Mouse (Mus musculus): ENCODE measurements around the gene Nckap5l. TPM values are rescaled to one million over a fixed set of nuclear protein-coding genes. Genes with fewer than 3 reads are reported as not detected.

Gene Nckap5l
- total RNA-seq, 2 experiments from 2014 or later = 2.3 to 2.7 TPM

- TF ChIP-seq CTCF (IDR thresholded peaks at IDR 0.05) = no peak
- H3K4me3 ChIP-seq = no peak overlapping the region
- H3K27ac ChIP-seq = no peak overlapping the region
- DNase-seq = no peak
- intact Hi-C loops (cut with DNase I) = no loop called here
These were observed 81.3 kb downstream of the Nckap5l start for GRCm38 (mm10) chr15:99376240-99376639.

GRCm38 (mm10) chr15:99375581-99375980, 82.0 kb downstream of the Nckap5l start:
- no peak overlapping the region for H3K4me3 ChIP-seq
- intact Hi-C loops (cut with DNase I) = no loop called here
- DNase-seq = no peak
- H3K27ac ChIP-seq = no peak overlapping the region
- TF ChIP-seq CTCF (IDR thresholded peaks at IDR 0.05) = no peak

- DNase-seq = no peak
- intact Hi-C loops (cut with DNase I) = no loop called here
- no peak overlapping the region for H3K27ac ChIP-seq
- no peak overlapping the region for H3K4me3 ChIP-seq
- TF ChIP-seq CTCF (IDR thresholded peaks at IDR 0.05) = no peak
These were observed 82.5 kb downstream of the Nckap5l start for GRCm38 (mm10) chr15:99375036-99375435.

GRCm38 (mm10) chr15:99372761-99373160, 84.8 kb downstream of the Nckap5l start:
- intact Hi-C loops (cut with DNase I) = no loop called here

More at GRCm38 (mm10) chr15:99372761-99373160, 84.8 kb downstream of the Nckap5l start:
- H3K27ac ChIP-seq = no peak overlapping the region; the same call in 1 of the 2 replicates
- H3K4me3 ChIP-seq = no peak overlapping the region
- no peak for TF ChIP-seq CTCF (IDR thresholded peaks at IDR 0.05)
- DNase-seq = no peak

Other genes starting within 250 kb of the Nckap5l start
- gene Kcnh3, start 232.9 kb downstream of the Nckap5l start, total RNA-seq (2021) = not detected
- 10 to 100 TPM; 25.6 to 33.7 TPM for gene Mcrs1, start 205.8 kb downstream of the Nckap5l start, total RNA-seq (2021)
- 10 to 100 TPM; 24.8 to 27.0 TPM for gene Prpf40b, start 162.7 kb downstream of the Nckap5l start, total RNA-seq (2021)
- gene Fam186b, start 161.9 kb downstream of the Nckap5l start, total RNA-seq (2021) = not detected
- 1 to 10 TPM; 5.5 to 7.2 TPM for gene Fmnl3, start 87.3 kb downstream of the Nckap5l start, total RNA-seq (2021)
- 100 to 1,000 TPM; 181 to 184 TPM for gene Tmbim6, start 64.9 kb downstream of the Nckap5l start, total RNA-seq (2021)
- 1 to 10 TPM; 4.3 to 4.5 TPM for gene Bcdin3d, start 17.0 kb upstream of the Nckap5l start, total RNA-seq (2021)
- gene Faim2, start 70.4 kb upstream of the Nckap5l start, total RNA-seq (2021) = under 1 TPM in 1 of 2 experiments, not detected in 1; 0.75 TPM
- not detected for gene Aqp2, start 121.3 kb upstream of the Nckap5l start, total RNA-seq (2021)
- gene Aqp5, start 133.0 kb upstream of the Nckap5l start, total RNA-seq (2021) = not detected
- not detected for gene Aqp6, start 143.7 kb upstream of the Nckap5l start, total RNA-seq (2021)
- gene Racgap1, start 193.9 kb upstream of the Nckap5l start, total RNA-seq (2021) = under 1 TPM; 0.89 to 0.94 TPM
- under 1 TPM in 1 of 2 experiments, not detected in 1; 0.31 TPM for gene Asic1, start 212.6 kb upstream of the Nckap5l start, total RNA-seq (2021)
- 1 to 10 TPM; 6.9 to 7.2 TPM for gene Smarcd1, start 244.4 kb upstream of the Nckap5l start, total RNA-seq (2021)
- 1 to 10 TPM in 1 of 2 experiments, not detected in 1; 1.0 TPM for gene Gm17349, start 247.7 kb upstream of the Nckap5l start, total RNA-seq (2021)

Data from gastrocnemius, adult 2 months (tissue).